Mouse (Mus musculus) ovary, adult 18-20 months (tissue): Measurements from ENCODE around the gene Fam43a.

Source experiments
- DNase-seq: peaks from one replicate; pipeline ENCODE4 v3.0.0; 2022; ENCODE audit warnings: low spot score, mixed read lengths

Fam43a gene

DNA sequence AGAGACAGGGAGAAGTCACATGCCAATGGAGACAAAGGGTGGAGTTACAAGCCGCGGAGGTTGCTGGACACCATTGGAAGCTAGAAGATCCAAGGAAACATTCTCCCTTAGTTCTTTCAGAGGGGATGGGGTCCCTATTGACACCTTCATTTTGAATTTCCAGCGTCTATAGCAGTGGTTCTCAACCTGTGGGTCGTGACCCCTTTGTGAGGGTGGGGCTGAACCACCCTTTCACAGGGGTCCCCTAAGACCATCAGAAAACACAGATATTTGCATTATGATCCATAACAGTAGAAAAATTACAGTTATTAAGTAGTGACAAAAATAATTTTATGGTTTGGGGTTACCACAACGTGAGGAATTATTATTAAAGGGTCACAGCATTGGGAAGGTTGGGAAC is 30.0 kb downstream of the Fam43a start:
- DNase-seq = no peak

GRCm38 (mm10) chr16:30633906-30634746 is 34.6 kb downstream of the Fam43a start:
- no peak for DNase-seq

DNA sequence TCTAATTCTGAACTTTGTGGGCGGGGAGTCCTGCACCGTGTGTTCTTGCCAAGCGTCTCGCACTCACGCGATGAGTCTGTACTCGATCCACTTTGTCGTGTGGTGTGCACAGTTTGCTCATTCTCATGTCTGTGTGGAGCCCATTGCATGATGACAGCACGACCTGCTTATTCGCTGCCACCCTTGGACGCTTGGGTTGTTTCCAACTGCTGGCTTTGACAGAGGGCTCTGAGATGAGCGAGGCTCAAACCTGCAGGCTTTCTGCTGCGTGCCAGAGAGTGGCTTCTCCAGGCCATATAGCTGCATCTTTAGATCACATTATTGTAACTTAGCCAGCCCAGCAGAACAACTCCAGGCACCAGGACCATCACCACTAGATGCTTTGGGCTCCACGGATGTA is 39.1 kb downstream of the Fam43a start:
- DNase-seq = no peak

GRCm38 (mm10) chr16:30640591-30640990 is 41.1 kb downstream of the Fam43a start:
- no peak for DNase-seq

DNA sequence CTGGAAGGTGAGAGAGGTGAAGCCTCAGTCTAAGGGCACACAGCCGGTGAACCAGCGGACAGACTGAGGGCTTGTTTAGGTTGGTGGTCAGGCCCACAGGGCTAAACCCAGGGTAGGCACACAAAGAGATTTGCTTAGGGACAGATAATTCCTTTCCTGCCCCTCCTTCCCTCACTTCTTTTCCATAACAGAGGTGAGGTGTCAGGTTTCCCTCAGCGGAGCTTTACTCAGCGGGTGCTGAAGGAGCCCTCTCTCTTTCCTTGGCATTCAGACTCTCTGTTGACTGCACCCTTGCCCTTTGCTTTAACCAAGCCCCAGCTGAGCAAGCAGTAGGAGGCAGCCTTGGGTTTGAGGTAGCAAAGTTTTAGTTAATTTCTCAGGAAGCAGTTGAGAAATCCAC is 41.9 kb downstream of the Fam43a start:
- no peak for DNase-seq

GRCm38 (mm10) chr16:30642229-30642628 is 42.7 kb downstream of the Fam43a start:
- DNase-seq = no peak

- DNase-seq = no peak
Observed at GRCm38 (mm10) chr16:30644981-30645380, 45.5 kb downstream of the Fam43a start.

DNA sequence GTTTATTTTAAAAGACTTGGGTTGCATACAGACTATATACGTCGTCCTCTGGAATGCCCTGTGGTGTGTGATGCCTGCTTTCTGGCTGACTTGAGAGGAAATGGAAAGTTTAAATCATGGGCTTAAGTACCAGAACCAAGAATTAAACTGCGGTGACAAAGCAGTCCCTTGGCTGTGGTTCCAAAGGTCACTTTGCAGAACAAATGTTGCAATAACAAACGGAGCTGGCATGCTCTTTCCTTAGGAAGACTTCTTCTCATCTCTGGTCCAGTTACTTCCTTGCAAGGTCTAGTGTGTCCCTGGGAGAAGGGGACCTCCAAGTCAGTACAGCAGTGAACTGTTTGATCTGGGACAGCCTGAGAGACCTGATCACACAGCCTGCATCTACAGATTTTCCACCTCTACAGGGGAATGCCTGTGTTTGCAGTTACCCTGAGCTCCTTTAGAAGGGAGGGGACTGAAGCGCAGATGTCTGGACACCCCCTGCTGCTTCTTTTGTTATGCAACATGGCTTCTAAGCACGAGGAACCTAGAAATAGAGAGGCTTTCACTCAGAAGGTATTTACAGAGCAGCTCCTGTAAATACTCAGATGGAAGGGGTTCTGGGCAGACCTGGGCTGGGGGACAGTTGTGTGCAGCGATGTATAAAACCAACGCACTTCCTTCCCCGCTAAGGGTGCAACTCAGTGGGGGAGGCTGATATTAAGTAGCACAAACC is 46.5 kb downstream of the Fam43a start:
- DNase-seq = no peak

DNA sequence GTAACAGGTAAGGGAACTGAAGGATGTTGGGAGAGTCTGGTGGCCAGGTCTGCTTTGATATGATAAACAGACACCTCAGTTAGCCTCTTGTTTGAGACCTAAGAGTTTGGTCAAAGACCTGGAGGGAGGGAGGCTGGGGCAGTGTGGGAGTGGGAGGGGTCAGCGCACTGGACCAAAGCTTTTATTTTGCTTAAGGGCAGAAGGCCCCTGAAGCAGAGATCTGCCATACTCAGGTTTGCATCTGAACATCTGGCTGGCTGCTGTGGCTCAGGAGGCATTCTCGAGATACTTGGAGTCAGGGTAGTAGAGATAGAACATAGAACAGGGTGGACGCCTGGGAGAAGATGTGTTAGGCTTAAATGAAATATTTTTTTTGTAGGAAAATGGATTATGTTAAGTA is 47.3 kb downstream of the Fam43a start:
- DNase-seq = no peak

- DNase-seq = no peak
Observed at GRCm38 (mm10) chr16:30651292-30651691, 51.8 kb downstream of the Fam43a start.
